Mouse (Mus musculus) lung, adult 2 months (tissue): ENCODE measurements at regions not wholly inside any gene's neighbourhood (a gene's known extent, or its start where the extent isn't known, plus 50 kb on each side); places are given as distances from the start of the nearest gene placed in this dataset.

Source experiments
- CTCF ChIP-seq: fragments of 200-500 bp; IDR thresholded peaks from 2 replicates; pipeline ENCODE4 v1.5.1; 2011; ENCODE audit warnings: mild to moderate bottlenecking, low read length, control low read depth; ENCODE audit not compliant: insufficient read depth
- POLR2A ChIP-seq: fragments of 200-500 bp; IDR thresholded peaks from 2 replicates; pipeline ENCODE4 v1.6.1; 2011; ENCODE audit warnings: low read depth, mild to moderate bottlenecking, control low read depth, low read length, borderline replicate concordance; ENCODE audit errors: extremely low read depth

GRCm38 (mm10) chr14:86470462-86470861, 670.6 kb downstream of the Diaph3 start:
- TF ChIP-seq POLR2A (no peak), CTCF (no peak)
